Mouse (Mus musculus): Measurements from ENCODE around the gene Mecom. TPM values are rescaled to one million over a fixed set of nuclear protein-coding genes. Genes with fewer than 3 reads are reported as not detected.
"Not testable (repeated sequence)": the region's sequence is repeated elsewhere in the genome, so short reads cannot be mapped to it uniquely, and the experiment has no call there.

Gene Mecom
- polyA plus RNA-seq, 1 experiment from 2014 or later: 37.4 TPM

DNA sequence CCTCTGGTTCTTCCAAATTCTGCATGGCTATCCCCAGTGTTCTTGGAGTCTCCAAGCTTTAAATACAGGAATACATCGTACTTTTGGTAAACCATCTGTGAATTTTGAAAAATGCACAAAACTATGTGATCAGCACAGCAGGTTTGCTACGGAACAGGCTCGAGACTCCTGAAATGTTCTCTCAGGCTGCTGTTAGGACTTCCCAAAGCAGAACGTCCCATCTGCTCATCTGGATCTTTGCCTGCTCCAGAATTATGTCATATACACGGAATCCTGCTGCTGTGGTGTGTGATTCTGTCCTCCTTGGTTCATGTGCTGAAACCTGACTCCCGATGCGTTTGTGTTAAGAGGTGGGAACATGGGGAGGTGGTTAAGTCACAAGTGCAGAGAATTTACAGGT, 1.1 kb upstream of the Mecom start:
- H3K4me1 ChIP-seq: no peaks in the 10 kb centered on the region
- H3K4me2 ChIP-seq (replicated peaks): no peak overlapping the region
- H3K27me3 ChIP-seq: no peaks in the 10 kb centered on the region
- H3K9ac ChIP-seq: no peak overlapping the region
- no peaks in the 10 kb centered on the region for H3K9me3 ChIP-seq
- H3K27ac ChIP-seq: no peak overlapping the region
- 65% methylated on average over 7 of the region's 7 CpGs for WGBS
- ATAC-seq (ENCODE audit: insufficient number of reproducible peaks, insufficient read depth, low FRiP score, low TSS enrichment): no peak
- H3K36me3 ChIP-seq: no peaks in the 10 kb centered on the region
- H3K4me3 ChIP-seq: no peak overlapping the region

DNA sequence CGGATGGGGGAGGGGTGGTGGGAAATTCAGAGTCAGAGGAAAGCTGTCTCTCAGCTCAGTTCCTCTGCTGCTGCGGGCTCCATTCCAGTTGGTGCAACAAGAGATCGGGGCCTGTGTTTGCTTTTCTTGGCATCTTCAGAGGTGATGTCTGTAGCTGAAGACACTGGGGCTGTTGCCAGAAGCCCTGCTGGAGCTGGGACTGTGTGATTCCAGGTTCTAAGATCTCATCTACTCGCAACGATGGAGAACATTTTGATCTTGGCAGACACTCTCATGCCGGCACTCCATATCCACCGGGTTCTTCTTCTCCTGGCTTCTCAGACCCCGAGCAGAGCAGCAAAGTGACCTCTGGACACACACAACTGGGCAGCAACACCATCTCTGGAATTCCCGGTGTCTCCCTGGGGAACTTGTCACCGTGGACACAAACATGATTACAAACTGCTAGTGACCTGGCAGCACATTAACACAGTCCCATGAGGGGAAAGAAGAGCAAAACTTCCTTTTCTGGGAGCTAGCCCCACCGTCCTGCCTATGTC, 908 bp downstream of the Mecom start:
- H3K27ac ChIP-seq: no peak overlapping the region
- no peaks in the 10 kb centered on the region for H3K27me3 ChIP-seq
- no peak overlapping the region for H3K4me3 ChIP-seq
- WGBS: 69% methylated on average over 11 of the region's 11 CpGs
- H3K9me3 ChIP-seq: no peaks in the 10 kb centered on the region
- no peaks in the 10 kb centered on the region for H3K4me1 ChIP-seq
- H3K4me2 ChIP-seq (replicated peaks): no peak overlapping the region
- no peaks in the 10 kb centered on the region for H3K36me3 ChIP-seq
- no peak for ATAC-seq (ENCODE audit: insufficient number of reproducible peaks, insufficient read depth, low FRiP score, low TSS enrichment)
- no peak overlapping the region for H3K9ac ChIP-seq

DNA sequence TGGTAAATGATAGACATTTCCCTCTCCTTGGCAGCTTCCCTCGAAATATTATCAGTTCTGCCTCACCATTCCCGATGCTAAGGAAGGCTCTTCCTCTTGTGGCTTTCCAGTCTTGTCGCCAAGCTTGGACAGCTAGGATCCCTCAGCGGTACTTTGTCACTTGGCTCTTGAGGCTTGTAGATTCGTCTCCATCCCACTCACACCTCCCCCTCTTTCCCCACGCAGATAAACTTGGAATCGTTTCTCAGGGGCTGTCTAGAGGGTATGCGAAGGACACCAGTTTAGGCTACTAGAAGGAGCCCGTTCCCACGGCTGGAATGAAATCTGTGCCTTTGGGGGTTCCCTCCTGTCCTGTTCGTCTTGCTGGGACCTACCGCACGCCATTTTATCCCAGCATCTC, 1.4 kb downstream of the Mecom start:
- Histone ChIP-seq H3K4me2 (replicated peaks) (no peak overlapping the region), H3K4me3 (no peak overlapping the region), H3K36me3 (no peaks in the 10 kb centered on the region), H3K9ac (no peak overlapping the region), H3K9me3 (no peaks in the 10 kb centered on the region), H3K27ac (no peak overlapping the region), H3K27me3 (no peaks in the 10 kb centered on the region), H3K4me1 (no peaks in the 10 kb centered on the region)
- ATAC-seq (ENCODE audit: insufficient number of reproducible peaks, insufficient read depth, low FRiP score, low TSS enrichment): no peak
- WGBS: 70% methylated on average over 13 of the region's 13 CpGs

DNA sequence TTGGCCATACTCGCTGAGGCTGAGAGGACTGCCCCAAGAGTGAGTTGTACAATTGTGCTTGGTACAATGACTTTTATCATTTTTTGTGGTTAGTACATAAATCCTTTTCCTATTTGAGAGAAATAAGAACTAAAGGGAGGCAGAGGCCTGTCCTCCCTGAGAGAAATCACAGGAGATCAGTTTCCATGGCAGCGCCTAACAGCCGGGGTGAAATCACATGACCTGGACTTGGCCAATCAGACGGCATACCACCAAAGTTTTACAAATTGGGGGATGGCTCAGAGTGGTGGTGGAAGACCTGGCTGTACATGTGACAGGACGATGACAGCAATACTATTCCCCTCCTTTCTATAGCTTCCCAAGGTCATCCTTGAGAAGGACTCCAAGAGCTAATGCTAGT, 2.6 kb downstream of the Mecom start:
- 81% methylated on average over 5 of the region's 5 CpGs for WGBS

DNA sequence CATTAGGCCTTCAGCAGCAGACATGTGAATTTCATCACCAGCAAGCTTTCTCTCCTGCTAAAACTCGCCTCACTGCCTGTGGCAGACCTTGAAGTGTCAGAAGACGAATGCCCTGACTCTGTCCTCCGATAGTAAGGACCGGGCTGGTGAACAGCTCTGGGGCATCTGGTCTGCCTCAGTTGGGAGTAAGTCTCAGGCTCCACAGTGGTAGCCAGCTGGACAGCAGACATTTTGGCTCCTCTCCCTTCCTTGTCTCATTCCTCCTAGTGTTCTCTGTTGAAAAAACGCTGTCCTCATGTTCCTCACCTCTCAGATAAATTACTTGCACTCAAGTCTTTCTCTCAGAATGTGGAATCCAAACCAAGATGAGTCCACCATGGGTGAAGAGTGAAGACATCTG, 3.5 kb downstream of the Mecom start:
- no peak for ATAC-seq (ENCODE audit: insufficient number of reproducible peaks, insufficient read depth, low FRiP score, low TSS enrichment)
- Histone ChIP-seq H3K27me3 (no peaks in the 10 kb centered on the region), H3K4me3 (no peak overlapping the region), H3K9ac (no peak overlapping the region), H3K9me3 (no peaks in the 10 kb centered on the region), H3K4me2 (replicated peaks) (no peak overlapping the region), H3K36me3 (no peaks in the 10 kb centered on the region), H3K27ac (no peak overlapping the region), H3K4me1 (no peaks in the 10 kb centered on the region)
- WGBS: 79% methylated on average over 5 of the region's 5 CpGs

More for the DNA sequence above, 2.6 kb downstream of the Mecom start:
- ATAC-seq (ENCODE audit: insufficient number of reproducible peaks, insufficient read depth, low FRiP score, low TSS enrichment): no peak
- no peak overlapping the region for H3K27ac ChIP-seq
- no peak overlapping the region for H3K4me2 ChIP-seq (replicated peaks)
- H3K9ac ChIP-seq: no peak overlapping the region
- H3K9me3 ChIP-seq: no peaks in the 10 kb centered on the region
- H3K27me3 ChIP-seq: no peaks in the 10 kb centered on the region
- H3K4me3 ChIP-seq: no peak overlapping the region
- no peaks in the 10 kb centered on the region for H3K36me3 ChIP-seq
- no peaks in the 10 kb centered on the region for H3K4me1 ChIP-seq

DNA sequence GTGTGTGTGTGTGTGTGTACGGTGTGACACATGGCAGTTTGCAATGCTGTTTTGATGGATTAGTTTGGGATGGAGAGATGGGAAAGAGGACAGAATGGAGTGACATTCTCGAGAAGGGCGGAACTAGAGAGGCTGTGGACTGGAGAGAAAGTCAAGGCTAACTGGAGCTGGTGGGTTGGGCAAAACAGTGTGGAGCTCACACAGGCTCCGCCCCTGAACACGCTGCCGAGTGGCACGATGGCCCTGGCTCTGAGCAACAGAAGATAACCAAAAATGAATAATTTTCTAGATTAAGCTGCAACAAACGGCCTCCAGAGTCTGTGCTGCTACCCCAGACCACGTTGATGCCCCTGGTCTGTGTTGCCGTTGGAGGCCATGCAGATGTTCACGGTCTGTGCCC, 12.0 kb downstream of the Mecom start:
- ATAC-seq (ENCODE audit: insufficient number of reproducible peaks, insufficient read depth, low FRiP score, low TSS enrichment): no peak
- 86% methylated on average over 11 of the region's 11 CpGs for WGBS
- no peak overlapping the region for H3K4me2 ChIP-seq (replicated peaks)
- no peaks in the 10 kb centered on the region for H3K9me3 ChIP-seq
- no peaks in the 10 kb centered on the region for H3K4me1 ChIP-seq
- no peak overlapping the region for H3K27ac ChIP-seq
- H3K36me3 ChIP-seq: no peaks in the 10 kb centered on the region
- H3K4me3 ChIP-seq: no peak overlapping the region
- H3K27me3 ChIP-seq: no peaks in the 10 kb centered on the region
- H3K9ac ChIP-seq: no peak overlapping the region

DNA sequence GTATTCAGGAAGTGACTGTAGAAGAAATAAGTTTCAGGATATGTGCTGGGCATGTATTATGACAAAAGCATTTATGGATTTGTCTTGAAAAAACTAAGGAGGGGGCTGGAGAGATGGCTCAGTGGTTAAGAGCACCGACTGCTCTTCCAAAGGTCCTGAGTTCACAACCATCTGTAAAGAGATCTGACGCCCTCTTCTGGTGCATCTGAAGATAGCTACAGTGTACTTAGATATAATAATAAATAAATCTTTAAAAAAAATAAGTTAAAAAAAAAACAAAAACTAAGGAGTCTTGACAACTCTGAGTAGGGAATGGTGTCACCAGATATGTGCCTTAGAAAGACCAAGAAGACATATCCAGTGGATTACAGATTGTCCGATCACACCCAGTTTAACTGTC, 27.1 kb downstream of the Mecom start:
- not testable (repeated sequence) for H3K27me3 ChIP-seq; H3K27ac ChIP-seq; H3K9me3 ChIP-seq; H3K4me1 ChIP-seq; H3K4me3 ChIP-seq; H3K36me3 ChIP-seq; H3K4me2 ChIP-seq (replicated peaks); ATAC-seq (ENCODE audit: insufficient number of reproducible peaks, insufficient read depth, low FRiP score, low TSS enrichment); H3K9ac ChIP-seq
- 52% methylated on average over 3 of the region's 3 CpGs for WGBS

DNA sequence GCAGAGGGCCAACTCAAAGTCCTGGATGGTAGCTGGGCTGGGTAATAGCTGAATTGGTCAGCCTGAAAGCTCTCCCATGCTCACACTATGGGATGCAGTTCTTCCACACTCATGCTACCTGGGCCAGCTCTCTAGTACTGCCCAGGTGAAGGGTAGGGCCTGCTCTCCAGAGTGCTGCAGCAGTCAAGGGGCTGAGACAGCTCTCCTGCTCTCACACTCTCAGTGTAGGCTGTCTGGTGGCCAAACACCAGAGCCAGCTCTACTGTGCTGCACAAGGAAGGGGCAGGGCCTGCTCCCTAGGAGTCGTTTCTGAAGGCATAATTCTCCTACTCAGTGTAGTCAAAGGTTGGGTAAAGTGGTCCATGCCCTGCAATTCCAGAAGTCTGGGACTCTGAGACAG, 28.4 kb downstream of the Mecom start:
- Histone ChIP-seq H3K27ac (no peak overlapping the region), H3K9me3 (no peaks in the 10 kb centered on the region), H3K9ac (no peak overlapping the region), H3K4me2 (replicated peaks) (no peak overlapping the region), H3K4me3 (no peak overlapping the region), H3K36me3 (no peaks in the 10 kb centered on the region), H3K4me1 (no peaks in the 10 kb centered on the region), H3K27me3 (peaks cover 5% of the 10 kb centered on the region; the same call in 1 of the 2 replicates)
- WGBS: 67% methylated on average over 1 of the region's 1 CpGs
- ATAC-seq (ENCODE audit: insufficient number of reproducible peaks, insufficient read depth, low FRiP score, low TSS enrichment): no peak

DNA sequence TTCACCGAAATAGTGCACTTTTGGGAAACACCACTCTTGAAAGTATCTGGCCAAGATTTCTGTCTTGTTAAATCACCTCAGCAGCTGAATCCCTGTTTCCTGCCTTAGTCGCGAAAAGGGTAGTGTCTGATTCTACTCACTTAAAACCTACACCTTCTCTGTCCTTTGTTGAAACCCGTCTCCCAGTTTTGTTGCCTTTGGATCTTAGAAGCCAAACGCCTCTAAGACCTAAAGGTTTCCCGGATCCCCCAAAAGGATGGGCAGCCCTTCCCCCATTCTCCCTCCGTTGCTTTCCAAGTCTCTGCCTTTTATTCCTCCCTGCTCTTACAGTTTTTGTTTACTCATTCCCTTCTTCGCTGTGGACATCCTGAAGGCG, 32.0 kb downstream of the Mecom start:
- Histone ChIP-seq H3K9ac (no peak overlapping the region), H3K4me2 (replicated peaks) (peak overlapping the region; percentile 84), H3K4me1 (0 out of 2 replicates have a peak, but pooled peaks cover 6% of the 10 kb centered on the region), H3K27ac (no peak overlapping the region), H3K4me3 (peak overlapping the region; percentile 36; the same call in 1 of the 2 replicates), H3K36me3 (no peaks in the 10 kb centered on the region), H3K27me3 (peaks cover 17% of the 10 kb centered on the region), H3K9me3 (no peaks in the 10 kb centered on the region)
- no peak for ATAC-seq (ENCODE audit: insufficient number of reproducible peaks, insufficient read depth, low FRiP score, low TSS enrichment)
- 7% methylated on average over 9 of the region's 9 CpGs for WGBS

DNA sequence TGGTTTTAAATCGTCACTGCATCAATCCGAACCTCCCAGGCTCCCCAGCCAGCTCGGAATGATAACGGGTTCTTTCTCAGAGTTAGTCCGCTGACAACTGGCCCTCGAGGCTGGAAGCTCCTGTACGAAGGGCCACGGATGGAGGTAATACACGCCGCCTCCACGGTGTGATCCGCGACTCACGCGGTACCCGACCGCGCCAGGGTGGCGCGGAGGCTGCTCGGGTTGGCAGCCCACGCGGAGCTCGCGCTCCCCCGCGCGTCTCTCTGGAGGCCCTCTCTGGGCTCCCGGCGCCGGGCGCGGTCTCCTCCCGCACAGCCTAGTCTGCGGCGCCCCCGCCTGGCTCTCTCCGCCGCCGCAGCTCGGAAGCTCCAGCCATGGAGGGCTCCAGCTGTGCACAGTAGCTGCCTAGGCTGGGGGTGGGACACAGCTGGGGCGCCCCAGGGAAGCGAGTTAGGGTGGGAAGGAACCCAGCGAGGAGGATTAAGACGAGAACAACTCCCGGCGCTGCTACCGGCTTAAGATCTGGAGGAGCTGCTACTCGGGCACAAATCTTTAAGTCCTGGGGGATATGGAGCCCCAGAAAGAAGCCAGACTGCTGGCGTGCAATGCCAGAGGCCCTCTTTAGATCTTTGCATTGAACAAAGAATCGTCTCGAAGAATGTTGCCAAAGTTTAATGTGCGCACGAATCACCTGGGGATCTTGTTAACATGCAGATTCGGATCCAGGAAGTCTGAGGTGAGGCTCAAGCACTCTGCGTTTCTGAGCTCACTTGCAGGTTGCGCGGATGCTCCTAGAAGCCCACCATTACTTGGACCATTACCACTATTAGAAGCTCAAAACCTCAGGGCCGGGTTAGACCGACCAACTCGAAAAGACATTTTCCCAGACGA, 32.7 kb downstream of the Mecom start:
- peak; percentile 88 for ATAC-seq (ENCODE audit: insufficient number of reproducible peaks, insufficient read depth, low FRiP score, low TSS enrichment)
- WGBS: 1% methylated on average over 62 of the region's 62 CpGs
- H3K27ac ChIP-seq: peak overlapping the region; percentile 47

DNA sequence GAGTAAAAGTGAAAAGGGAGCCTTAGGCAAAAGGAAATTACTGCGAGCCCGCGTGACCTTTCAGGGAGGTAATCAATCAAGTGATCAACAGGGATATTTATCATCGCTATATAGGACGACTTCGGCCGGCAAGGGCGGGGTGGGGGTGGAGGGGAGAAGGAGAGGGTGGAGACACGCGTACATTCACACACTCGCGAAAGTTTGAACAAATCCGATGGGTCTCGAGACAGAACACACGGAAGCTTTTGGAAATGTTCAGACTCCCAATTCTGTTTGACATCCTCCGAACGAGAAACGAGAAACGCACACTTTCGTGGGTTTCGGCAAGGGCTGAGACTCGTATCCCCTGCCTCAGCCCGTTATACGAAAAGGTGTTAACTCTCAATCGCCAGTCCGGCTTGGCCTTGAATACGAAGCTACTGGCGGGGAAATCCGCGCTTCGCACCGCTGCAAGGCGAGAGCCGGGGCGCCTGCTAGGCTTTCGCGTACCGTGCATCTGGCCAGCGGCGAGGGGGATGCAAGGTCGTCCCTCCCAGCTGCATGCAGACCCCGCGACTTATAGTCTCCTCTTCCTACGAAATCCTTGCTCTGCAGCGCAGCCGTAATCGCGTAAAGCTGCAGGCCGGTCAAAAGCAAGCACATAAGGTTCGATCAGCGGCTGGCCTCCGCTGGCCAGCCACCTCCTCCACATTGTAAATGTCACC, 33.6 kb downstream of the Mecom start:
- Histone ChIP-seq H3K9me3 (no peaks in the 10 kb centered on the region), H3K27me3 (peaks cover 20% of the 10 kb centered on the region), H3K4me3 (peak overlapping the region; percentile 36), H3K4me1 (0 out of 2 replicates have a peak, but pooled peaks cover 6% of the 10 kb centered on the region), H3K27ac (peak overlapping the region; percentile 69), H3K36me3 (no peaks in the 10 kb centered on the region), H3K4me2 (replicated peaks) (peak overlapping the region; percentile 84), H3K9ac (peak overlapping the region; percentile 55)
- WGBS: under 1% methylated on average over 52 of the region's 52 CpGs
- ATAC-seq (ENCODE audit: insufficient number of reproducible peaks, insufficient read depth, low FRiP score, low TSS enrichment): no peak

More for the DNA sequence above, 32.7 kb downstream of the Mecom start:
- H3K4me1 ChIP-seq: 0 out of 2 replicates have a peak, but pooled peaks cover 6% of the 10 kb centered on the region
- peaks cover 24% of the 10 kb centered on the region for H3K27me3 ChIP-seq
- H3K9ac ChIP-seq: peak overlapping the region; percentile 32; the same call in 1 of the 2 replicates
- H3K9me3 ChIP-seq: no peaks in the 10 kb centered on the region
- H3K4me2 ChIP-seq (replicated peaks): peak overlapping the region; percentile 84
- H3K4me3 ChIP-seq: peak overlapping the region; percentile 36
- H3K36me3 ChIP-seq: no peaks in the 10 kb centered on the region

Data from embryonic facial prominence, embryonic 12.5 days (tissue).